In the genomic region with DNA sequence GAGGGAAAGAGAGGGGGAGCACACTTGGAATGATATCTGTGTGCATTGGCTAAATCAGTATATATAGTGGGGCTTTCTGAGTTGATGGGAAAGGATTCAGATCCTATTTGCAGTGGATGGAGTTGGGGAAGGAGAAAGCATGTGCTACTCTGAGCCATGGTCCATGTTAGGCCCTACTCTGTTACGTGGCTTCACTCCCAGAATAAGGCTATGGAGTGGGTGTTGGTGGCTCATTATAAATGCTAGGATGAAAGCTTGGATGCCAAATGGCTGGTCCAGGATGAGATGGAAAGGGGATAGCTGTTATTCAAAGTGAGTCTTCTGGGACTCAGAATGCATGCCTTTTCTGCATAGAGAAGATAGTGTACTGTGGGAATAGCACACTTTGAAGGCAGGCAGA, we compare ENCODE assay signal across 46 mouse cellular contexts. TPM values are rescaled to one million over a fixed set of nuclear protein-coding genes. Genes with fewer than 3 reads are reported as not detected.
"Had no signal": no experiment of that assay in that cellular context is flagged by ENCODE, and none has a peak within 500 bp of the region (broad histone marks: within the 10 kb centered on the region; RNA-seq: fewer than 3 reads in every experiment).

No protein-coding gene starts in this region.

- DNase-seq: left cerebral cortex, postnatal 4 days; liver; liver, embryonic 13.5 days; liver, postnatal 0 days; lung, adult 18-20 months; lung, adult 2 months; lung, embryonic 14.5 days; lung, postnatal 10 days; lung, postnatal 14 days; lung, postnatal 36 days; lung, postnatal 4 days; midbrain, embryonic 14.5 days had no signal

- ATAC-seq: liver, embryonic 12.5 days; liver, postnatal 0 days; lung, postnatal 0 days; midbrain, embryonic 13.5 days; midbrain, embryonic 15.5 days had no signal

- H3K36me3 ChIP-seq: limb, embryonic 10.5 days; limb, embryonic 12.5 days; limb, embryonic 13.5 days; limb, embryonic 15.5 days; liver, embryonic 12.5 days; liver, embryonic 13.5 days; liver, embryonic 15.5 days; lung, embryonic 15.5 days; midbrain, embryonic 10.5 days; midbrain, embryonic 12.5 days; midbrain, embryonic 13.5 days; midbrain, embryonic 15.5 days had no signal

- H3K4me3 ChIP-seq: limb, embryonic 10.5 days; limb, embryonic 12.5 days; limb, embryonic 13.5 days; limb, embryonic 15.5 days; liver, embryonic 12.5 days; liver, embryonic 13.5 days; liver, embryonic 15.5 days; lung, embryonic 15.5 days; megakaryocyte, embryonic 14.5 days; midbrain, embryonic 10.5 days; midbrain, embryonic 12.5 days; midbrain, embryonic 13.5 days; midbrain, embryonic 15.5 days; myocyte had no signal

- H3K27me3 ChIP-seq: limb, embryonic 12.5 days; limb, embryonic 13.5 days; limb, embryonic 15.5 days; liver, embryonic 12.5 days; liver, embryonic 13.5 days; liver, embryonic 15.5 days; lung, embryonic 15.5 days; megakaryocyte, embryonic 14.5 days; midbrain, embryonic 12.5 days; midbrain, embryonic 13.5 days; midbrain, embryonic 15.5 days had no signal

- H3K9me3 ChIP-seq: limb, embryonic 10.5 days; limb, embryonic 12.5 days; limb, embryonic 13.5 days; limb, embryonic 15.5 days; liver, embryonic 12.5 days; liver, embryonic 13.5 days; liver, embryonic 15.5 days; lung, embryonic 15.5 days; midbrain, embryonic 10.5 days; midbrain, embryonic 12.5 days; midbrain, embryonic 13.5 days; midbrain, embryonic 15.5 days had no signal

- H3K4me2 ChIP-seq: limb, embryonic 12.5 days; limb, embryonic 13.5 days; limb, embryonic 15.5 days; liver, embryonic 11.5 days; liver, embryonic 12.5 days; liver, embryonic 13.5 days; liver, embryonic 15.5 days; lung, embryonic 14.5 days; lung, embryonic 15.5 days; midbrain, embryonic 11.5 days; midbrain, embryonic 12.5 days; midbrain, embryonic 13.5 days; midbrain, embryonic 15.5 days had no signal

- H3K4me1 ChIP-seq: limb, embryonic 10.5 days; limb, embryonic 12.5 days; limb, embryonic 13.5 days; limb, embryonic 15.5 days; liver, embryonic 12.5 days; liver, embryonic 13.5 days; liver, embryonic 15.5 days; lung, embryonic 15.5 days; megakaryocyte, embryonic 14.5 days; midbrain, embryonic 13.5 days; midbrain, embryonic 15.5 days had no signal

- H3K27ac ChIP-seq: limb, embryonic 10.5 days; limb, embryonic 12.5 days; limb, embryonic 13.5 days; limb, embryonic 15.5 days; liver, embryonic 12.5 days; liver, embryonic 13.5 days; liver, embryonic 14.5 days; liver, embryonic 15.5 days; lung, embryonic 15.5 days; macrophage; midbrain, embryonic 10.5 days; midbrain, embryonic 12.5 days; midbrain, embryonic 13.5 days; midbrain, embryonic 15.5 days had no signal

- H3K9ac ChIP-seq: limb, embryonic 12.5 days; limb, embryonic 13.5 days; limb, embryonic 15.5 days; liver, embryonic 12.5 days; liver, embryonic 13.5 days; liver, embryonic 14.5 days; liver, embryonic 15.5 days; liver, postnatal 0 days; lung, embryonic 14.5 days; lung, embryonic 15.5 days; midbrain, embryonic 12.5 days; midbrain, embryonic 13.5 days; midbrain, embryonic 15.5 days had no signal

RNA-seq across cellular contexts. Expression of a gene that starts 13.0 kb away (rescaled TPM):
- total RNA-seq: left cerebral cortex, adult 8-10 months; left cerebral cortex, postnatal 10 days; left cerebral cortex, postnatal 14 days; left cerebral cortex, postnatal 25 days; left cerebral cortex, postnatal 36 days; left cerebral cortex, postnatal 4 days; megakaryocyte progenitor cell, adult 5-6 weeks; megakaryocyte, adult 5-6 weeks; megakaryocyte-erythroid progenitor cell, adult 5-6 weeks; monocyte, adult 5-6 weeks had no signal
- polyA plus RNA-seq: limb, embryonic 10.5 days; limb, embryonic 11.5 days; limb, embryonic 12.5 days; limb, embryonic 13.5 days; limb, embryonic 14.5 days; limb, embryonic 15.5 days; liver, embryonic 11.5 days; liver, embryonic 12.5 days; liver, embryonic 13.5 days; liver, embryonic 14.5 days; liver, embryonic 15.5 days; liver, embryonic 16.5 days; liver, postnatal 0 days; lung, adult 2 months; lung, embryonic 14.5 days; lung, embryonic 15.5 days; lung, embryonic 16.5 days; lung, postnatal 0 days; macrophage; midbrain, embryonic 10.5 days; midbrain, embryonic 11.5 days; midbrain, embryonic 12.5 days; midbrain, embryonic 14.5 days; midbrain, embryonic 15.5 days; myocyte; neural tube, embryonic 11.5 days had no signal

RNA-seq across cellular contexts. Expression of a gene that starts 17.4 kb away (rescaled TPM):
- total RNA-seq: liver, adult 2 months; megakaryocyte progenitor cell, adult 5-6 weeks; megakaryocyte, adult 5-6 weeks; megakaryocyte-erythroid progenitor cell, adult 5-6 weeks; monocyte, adult 5-6 weeks had no signal
- polyA plus RNA-seq: liver, embryonic 12.5 days; liver, embryonic 13.5 days; liver, embryonic 15.5 days; liver, embryonic 16.5 days; liver, postnatal 0 days; lung, embryonic 14.5 days; macrophage had no signal

RNA-seq across cellular contexts. Expression of a gene that starts 26.1 kb away (rescaled TPM):
- total RNA-seq: left cerebral cortex, postnatal 10 days; left cerebral cortex, postnatal 25 days; left cerebral cortex, postnatal 36 days; left cerebral cortex, postnatal 4 days; megakaryocyte progenitor cell, adult 5-6 weeks; megakaryocyte, adult 5-6 weeks; megakaryocyte-erythroid progenitor cell, adult 5-6 weeks; midbrain, postnatal 0 days; monocyte, adult 5-6 weeks had no signal
- polyA plus RNA-seq: limb, embryonic 10.5 days; limb, embryonic 11.5 days; limb, embryonic 12.5 days; limb, embryonic 13.5 days; limb, embryonic 14.5 days; limb, embryonic 15.5 days; liver, embryonic 11.5 days; liver, embryonic 12.5 days; liver, embryonic 13.5 days; liver, embryonic 14.5 days; liver, embryonic 15.5 days; liver, embryonic 16.5 days; lung, adult 2 months; lung, embryonic 14.5 days; lung, embryonic 15.5 days; lung, embryonic 16.5 days; lung, postnatal 0 days; macrophage; midbrain, embryonic 10.5 days; midbrain, embryonic 11.5 days; midbrain, embryonic 12.5 days; midbrain, embryonic 13.5 days; midbrain, embryonic 14.5 days; midbrain, embryonic 15.5 days; midbrain, postnatal 0 days; myocyte; neural tube, embryonic 11.5 days had no signal

RNA-seq across cellular contexts. Expression of a gene that starts 32.0 kb away (rescaled TPM):
- total RNA-seq: left cerebral cortex, adult 8-10 months; left cerebral cortex, postnatal 10 days; left cerebral cortex, postnatal 14 days; left cerebral cortex, postnatal 25 days; left cerebral cortex, postnatal 36 days; left cerebral cortex, postnatal 4 days; liver, adult 2 months; megakaryocyte progenitor cell, adult 5-6 weeks; megakaryocyte, adult 5-6 weeks; megakaryocyte-erythroid progenitor cell, adult 5-6 weeks; midbrain, postnatal 0 days; monocyte, adult 5-6 weeks had no signal
- polyA plus RNA-seq: limb, embryonic 10.5 days; limb, embryonic 11.5 days; limb, embryonic 12.5 days; liver, embryonic 11.5 days; liver, embryonic 12.5 days; liver, embryonic 13.5 days; liver, embryonic 14.5 days; liver, embryonic 15.5 days; liver, embryonic 16.5 days; liver, postnatal 0 days; lung, adult 2 months; lung, embryonic 14.5 days; lung, embryonic 15.5 days; lung, embryonic 16.5 days; lung, postnatal 0 days; macrophage; midbrain, embryonic 10.5 days; midbrain, embryonic 11.5 days; midbrain, embryonic 12.5 days; midbrain, embryonic 13.5 days; midbrain, postnatal 0 days; myocyte; neural tube, embryonic 11.5 days had no signal

RNA-seq across cellular contexts. Expression of a gene that starts 33.1 kb away (rescaled TPM):
- total RNA-seq: left cerebral cortex, postnatal 25 days; liver, adult 2 months; midbrain, postnatal 0 days; monocyte, adult 5-6 weeks had no signal
- polyA plus RNA-seq: liver, embryonic 12.5 days; midbrain, embryonic 10.5 days; midbrain, embryonic 11.5 days; midbrain, embryonic 12.5 days; midbrain, embryonic 13.5 days; midbrain, embryonic 14.5 days; midbrain, embryonic 15.5 days; neural tube, embryonic 11.5 days had no signal
